9 mouse cellular contexts compared by ENCODE assay signal in the genomic region with DNA sequence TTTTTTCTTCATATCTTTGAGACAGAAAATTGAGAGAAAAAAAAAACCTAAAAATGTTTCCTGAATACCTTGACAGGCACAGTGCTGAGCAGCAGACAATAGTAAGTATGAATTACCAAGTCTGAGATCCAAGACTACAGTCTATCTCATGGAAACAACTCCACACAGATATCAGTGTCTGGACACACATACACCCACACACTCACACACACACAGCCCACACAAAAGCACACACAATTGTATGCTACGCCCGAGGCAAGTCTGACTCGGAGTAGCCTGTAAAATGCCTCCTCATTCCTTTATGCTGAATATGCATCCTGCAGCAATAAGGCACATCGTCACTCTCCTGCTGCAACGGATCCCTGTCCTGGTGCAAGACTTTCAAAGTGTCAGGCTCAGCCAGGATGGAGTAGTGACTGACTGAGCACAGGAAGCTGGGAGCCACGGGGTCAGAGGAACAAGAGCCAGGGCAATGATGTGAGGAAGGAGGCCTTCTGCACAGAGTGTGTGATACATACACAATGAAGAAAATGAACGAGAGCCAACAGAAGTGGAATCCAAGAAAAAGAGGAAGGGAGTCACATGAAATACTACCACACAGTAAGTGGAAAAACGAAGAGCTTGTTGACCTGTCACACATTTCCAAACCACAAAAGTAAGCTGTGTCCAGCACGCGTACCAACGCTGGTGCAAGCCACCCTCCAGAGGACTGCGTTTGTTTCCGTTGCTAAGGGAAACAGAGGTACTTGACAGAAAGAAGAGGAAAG. TPM values are rescaled to one million over a fixed set of nuclear protein-coding genes. Genes with fewer than 3 reads are reported as not detected.
DNase-seq lines count a peak whose midpoint lies in the region; ATAC-seq lines count a peak whose summit lies in the region.
"Had no signal": no experiment of that assay in that cellular context is flagged by ENCODE, and none has a peak within 500 bp of the region (broad histone marks: within the 10 kb centered on the region; RNA-seq: fewer than 3 reads in every experiment).

No protein-coding gene starts in this region.

- H3K4me2 ChIP-seq in kidney, embryonic 15.5 days = peak overlapping the region; percentile 8; the same call in 1 of the 2 replicates
- H3K4me2 ChIP-seq: embryonic facial prominence, embryonic 13.5 days had no signal

- no peaks in the 10 kb centered on the region for H3K36me3 ChIP-seq in kidney, embryonic 15.5 days
- H3K36me3 ChIP-seq: embryonic facial prominence, embryonic 13.5 days had no signal

- intact Hi-C loops in heart, postnatal 25 days (cut with DNase I) = no loop called here

- H3K9me3 ChIP-seq in kidney, embryonic 15.5 days (replicated peaks) = no peaks in the 10 kb centered on the region
- H3K9me3 ChIP-seq: embryonic facial prominence, embryonic 13.5 days had no signal

- H3K4me3 ChIP-seq in kidney, embryonic 15.5 days (replicated peaks) = no peak overlapping the region
- H3K4me3 ChIP-seq: embryonic facial prominence, embryonic 13.5 days had no signal

- DNase-seq in heart, adult 11 months = peak; percentile 95
- no peak for DNase-seq in heart, postnatal 25 days (ENCODE audit: low spot score)
- DNase-seq in fibroblast of lung, adult 2 months (ENCODE audit: low read depth) = peak; percentile 27
- DNase-seq in urinary bladder, postnatal 14 days (ENCODE audit: low spot score) = no peak
- no peak for DNase-seq in c-Kit-positive CD71-positive TER-119-positive erythroid progenitor cells, embryonic 14.5 days (ENCODE audit: low spot score)
- DNase-seq in gastrocnemius, postnatal 25 days = no peak

- ATAC-seq in kidney, embryonic 15.5 days (replicated peaks; ENCODE audit: low FRiP score) = peak; percentile 82
- ATAC-seq in megakaryocyte progenitor cell, adult 5-6 weeks (replicated peaks; ENCODE audit: poor library complexity) = peak; percentile 93

- H3K4me1 ChIP-seq in kidney, embryonic 15.5 days = peaks cover 19% of the 10 kb centered on the region
- H3K4me1 ChIP-seq: embryonic facial prominence, embryonic 13.5 days had no signal

- no peaks in the 10 kb centered on the region for H3K27me3 ChIP-seq in kidney, embryonic 15.5 days
- H3K27me3 ChIP-seq: embryonic facial prominence, embryonic 13.5 days had no signal

- no peak overlapping the region for H3K9ac ChIP-seq in kidney, embryonic 15.5 days
- H3K9ac ChIP-seq: embryonic facial prominence, embryonic 13.5 days had no signal

- 15% methylated on average over 13 of the region's 13 CpGs for WGBS in kidney, embryonic 15.5 days

- H3K27ac ChIP-seq in kidney, embryonic 15.5 days = no peak overlapping the region
- H3K27ac ChIP-seq: embryonic facial prominence, embryonic 13.5 days had no signal

RNA-seq across cellular contexts. Expression of gene Adam22, which starts 10.9 kb away (rescaled TPM):
- 1 to 10 TPM; 3.0 to 3.8 TPM for total RNA-seq in heart, postnatal 25 days (2021)
- polyA plus RNA-seq in kidney, embryonic 15.5 days (2015; fragmentation: Nextera tagmentation; extraction: Ambion mirVana) = 8.2 and 8.5 TPM in 2 replicates
- total RNA-seq in megakaryocyte progenitor cell, adult 5-6 weeks (2015) = 0.34 and 2.6 TPM in 2 replicates
- 0.33 and 1.6 TPM in 2 replicates for total RNA-seq in megakaryocyte progenitor cell, adult 5-6 weeks (2017)
- total RNA-seq in gastrocnemius, postnatal 25 days (2021) = 1 to 10 TPM; 1.3 to 2.3 TPM

Comparison
In these comparisons a context has a peak if more than half of its experiments do, and no peak if none do; other contexts are left out.
1. DNase-seq: peak in heart, adult 11 months (single experiment) and fibroblast of lung, adult 2 months (single experiment); none in heart, postnatal 25 days (single experiment), urinary bladder, postnatal 14 days (single experiment), c-Kit-positive CD71-positive TER-119-positive erythroid progenitor cells, embryonic 14.5 days (single experiment) and gastrocnemius, postnatal 25 days (single experiment).